In the genomic region with DNA sequence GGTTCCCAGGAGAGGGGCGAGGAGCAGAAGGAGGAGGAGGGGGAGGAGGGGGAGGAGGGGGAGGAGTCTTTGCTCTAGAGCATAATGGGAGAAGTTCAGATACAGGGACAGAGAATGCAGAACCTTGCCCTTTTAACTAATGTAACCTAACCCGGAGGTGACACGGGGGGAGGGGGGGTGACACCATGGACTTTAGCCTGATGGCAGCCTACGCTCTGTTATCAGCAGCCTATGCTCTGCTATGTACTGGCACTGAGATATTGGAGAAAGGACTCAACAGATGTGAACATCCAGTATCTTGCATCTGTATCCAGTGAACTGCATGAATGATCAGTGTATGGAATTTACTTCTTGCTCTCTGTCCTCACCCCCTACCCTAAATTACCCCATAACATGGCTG, we compare ENCODE assay signal across 17 mouse cellular contexts.
DNase-seq lines count a peak whose midpoint lies in the region; ATAC-seq and TF ChIP-seq lines count a peak whose summit lies in the region.
"Had no signal": no experiment of that assay in that cellular context is flagged by ENCODE, and none has a peak within 500 bp of the region (broad histone marks: within the 10 kb centered on the region; RNA-seq: fewer than 3 reads in every experiment).

No protein-coding gene starts in this region.

- no peaks in the 10 kb centered on the region for H3K36me3 ChIP-seq in heart, embryonic 13.5 days
- peaks cover 0 to 4% of the 10 kb centered on the region in 2 experiments; a peak in 1 of 4 replicates for H3K36me3 ChIP-seq in MEL (ENCODE audit: control insufficient read depth in 1 of 2, insufficient read depth in 2 of 2, low read length in 2 of 2)
- no peaks in the 10 kb centered on the region for H3K36me3 ChIP-seq in liver, embryonic 11.5 days (ENCODE audit: control insufficient read depth, insufficient read depth, low read length)
- H3K36me3 ChIP-seq: embryonic facial prominence, embryonic 10.5 days; hindbrain, embryonic 15.5 days; midbrain, embryonic 12.5 days; neural tube, embryonic 12.5 days had no signal

- no peaks in the 10 kb centered on the region for H3K27me3 ChIP-seq in heart, embryonic 13.5 days (replicated peaks)
- no peaks in the 10 kb centered on the region for H3K27me3 ChIP-seq in MEL (ENCODE audit: control insufficient read depth in 1 of 2, insufficient read depth in 2 of 2, low read length in 2 of 2)
- no peaks in the 10 kb centered on the region for H3K27me3 ChIP-seq in liver, embryonic 11.5 days (replicated peaks; ENCODE audit: control insufficient read depth, insufficient read depth, low read length)
- H3K27me3 ChIP-seq: hindbrain, embryonic 15.5 days; midbrain, embryonic 12.5 days; neural tube, embryonic 12.5 days; Patski had no signal

- H3K4me3 ChIP-seq in heart, embryonic 13.5 days: no peak overlapping the region
- no peak overlapping the region for H3K4me3 ChIP-seq in MEL (ENCODE audit: control insufficient read depth in 1 of 2, insufficient read depth in 1 of 2, low read depth in 2 of 2, low read length in 2 of 2)
- H3K4me3 ChIP-seq in liver, embryonic 11.5 days (ENCODE audit: low read depth, low read length): no peak overlapping the region
- H3K4me3 ChIP-seq: embryonic facial prominence, embryonic 10.5 days; hindbrain, embryonic 15.5 days; midbrain, embryonic 12.5 days; neural tube, embryonic 12.5 days had no signal

- TF ChIP-seq EP300 in MEL (IDR thresholded peaks at IDR 0.05; ENCODE audit: low read depth in 1 of 2, low read length in 2 of 2): peak; percentile 14 to 40; a peak in 1 of 4 replicates

- H3K4me2 ChIP-seq in heart, embryonic 13.5 days: peak overlapping the region; percentile 61
- peak overlapping the region; percentile 48 for H3K4me2 ChIP-seq in liver, embryonic 11.5 days
- H3K4me2 ChIP-seq: hindbrain, embryonic 15.5 days; midbrain, embryonic 12.5 days; neural tube, embryonic 12.5 days had no signal

- no peak for TF ChIP-seq RAD21 in MEL (IDR thresholded peaks at IDR 0.05; ENCODE audit: low read depth, low read length)

- 0 out of 2 replicates have a peak overlapping the region, but pooled peaks have one; percentile 76 for H3K27ac ChIP-seq in heart, embryonic 13.5 days (replicated peaks)
- no peak overlapping the region for H3K27ac ChIP-seq in MEL (ENCODE audit: control insufficient read depth, low read depth, low read length)
- peak overlapping the region; percentile 65 for H3K27ac ChIP-seq in liver, embryonic 11.5 days (ENCODE audit: low read depth, low read length)
- H3K27ac ChIP-seq: embryonic facial prominence, embryonic 10.5 days; hindbrain, embryonic 15.5 days; kidney, postnatal 0 days; midbrain, embryonic 12.5 days; neural tube, embryonic 12.5 days had no signal

- 11% methylated on average over 4 of the region's 4 CpGs for WGBS in heart, embryonic 13.5 days
- 26% methylated on average over 4 of the region's 4 CpGs for WGBS in liver, embryonic 11.5 days

- no peak for TF ChIP-seq POLR2A in MEL (IDR thresholded peaks at IDR 0.05; ENCODE audit: control insufficient read depth in 1 of 2, insufficient read depth in 1 of 2, low read depth in 1 of 2, low read length in 2 of 2, poor library complexity in 1 of 2)

- ATAC-seq in heart, embryonic 13.5 days (ENCODE audit: extremely low read depth, insufficient number of reproducible peaks, low FRiP score, low TSS enrichment): no peak
- peak; percentile 81 for ATAC-seq in liver, embryonic 11.5 days (replicated peaks; ENCODE audit: low FRiP score)
- ATAC-seq: Patski had no signal

- H3K9ac ChIP-seq in heart, embryonic 13.5 days: 0 out of 2 replicates have a peak overlapping the region, but pooled peaks have one; percentile 37
- H3K9ac ChIP-seq in MEL (ENCODE audit: control insufficient read depth, low read depth, low read length, poor library complexity, severe bottlenecking): no peak overlapping the region
- no peak overlapping the region for H3K9ac ChIP-seq in liver, embryonic 11.5 days (ENCODE audit: low read depth, low read length)
- H3K9ac ChIP-seq: hindbrain, embryonic 15.5 days; midbrain, embryonic 12.5 days; neural tube, embryonic 12.5 days had no signal

- no peak for TF ChIP-seq CTCF in MEL (IDR thresholded peaks at IDR 0.05 in 2 of 3, conservative IDR thresholded peaks at IDR 0.05 in 1 of 3; ENCODE audit: control insufficient read depth in 1 of 3, insufficient read depth in 1 of 3, low read depth in 2 of 3, low read length in 3 of 3, poor library complexity in 1 of 3, severe bottlenecking in 1 of 3)

- H3K79me2 ChIP-seq in MEL (ENCODE audit: control insufficient read depth, insufficient read depth, low read length, poor library complexity): no peaks in the 10 kb centered on the region

- intact Hi-C loops in heart, postnatal 25 days (cut with DNase I): loop anchor here (2.0 to 5.0 kb wide), 2 partner anchors 80 to 130 kb away; no protein-coding TSS in a partner anchor

- no peak for DNase-seq in heart, postnatal 25 days (ENCODE audit: low spot score)
- DNase-seq in MEL (ENCODE audit: low read depth, low spot score): peak; percentile 52
- DNase-seq in c-Kit-positive CD71-positive TER-119-negative erythroid progenitor cells, embryonic 14.5 days (ENCODE audit: low read depth): peak; percentile 21
- DNase-seq in liver, embryonic 11.5 days (ENCODE audit: low spot score): no peak
- DNase-seq in thymus, postnatal 14 days: no peak
- DNase-seq in embryo, embryonic 11 days: no peak
- no peak for DNase-seq in gastrocnemius, postnatal 4 days (ENCODE audit: low spot score in 2 of 2)
- DNase-seq: cerebellum, adult 9-10 months; layer of hippocampus, adult 9-11 months; lung, adult 2 months had no signal

- H3K4me1 ChIP-seq in heart, embryonic 13.5 days: peaks cover 19% of the 10 kb centered on the region
- peaks cover 3 to 6% of the 10 kb centered on the region in 2 experiments; a peak in 2 of 4 replicates for H3K4me1 ChIP-seq in MEL (ENCODE audit: control insufficient read depth in 1 of 2, insufficient read depth in 2 of 2, low read length in 2 of 2)
- peaks cover 7% of the 10 kb centered on the region for H3K4me1 ChIP-seq in liver, embryonic 11.5 days (replicated peaks; ENCODE audit: control insufficient read depth, insufficient read depth, low read length)
- H3K4me1 ChIP-seq: hindbrain, embryonic 15.5 days; midbrain, embryonic 12.5 days; neural tube, embryonic 12.5 days had no signal

- H3K9me3 ChIP-seq in heart, embryonic 13.5 days: no peaks in the 10 kb centered on the region
- no peaks in the 10 kb centered on the region for H3K9me3 ChIP-seq in MEL (replicated peaks; ENCODE audit: insufficient read depth, low read length)
- H3K9me3 ChIP-seq in liver, embryonic 11.5 days (ENCODE audit: control insufficient read depth, low read length): no peaks in the 10 kb centered on the region
- H3K9me3 ChIP-seq: embryonic facial prominence, embryonic 10.5 days; hindbrain, embryonic 15.5 days; midbrain, embryonic 12.5 days; neural tube, embryonic 12.5 days had no signal

TF ChIP-seq in MEL, 35 proteins besides CTCF, POLR2A, EP300 and RAD21:
- TF ChIP-seq USF1 (IDR thresholded peaks at IDR 0.05; ENCODE audit: low read depth, low read length) (no peak), TCF12 (IDR thresholded peaks at IDR 0.05; ENCODE audit: low read depth, low read length) (0 out of 2 replicates have a peak, but pooled peaks have one; percentile 12), GATA1 (IDR thresholded peaks at IDR 0.05; ENCODE audit: low read depth, low read length) (peak; percentile 60), MYB (IDR thresholded peaks at IDR 0.05; ENCODE audit: low read depth, low read length) (no peak), POLR2AphosphoS5 (IDR thresholded peaks at IDR 0.05; ENCODE audit: borderline replicate concordance, low read depth, low read length) (no peak), MAZ (IDR thresholded peaks at IDR 0.05; ENCODE audit: low read depth, low read length) (no peak), ETS1 (IDR thresholded peaks at IDR 0.05; ENCODE audit: low read depth, low read length) (peak; percentile 29; the same call in 1 of the 2 replicates)

Comparison
In these comparisons a context has a peak if more than half of its experiments do, and no peak if none do; other contexts are left out.
1. DNase-seq: peak in MEL (single experiment) and c-Kit-positive CD71-positive TER-119-negative erythroid progenitor cells, embryonic 14.5 days (single experiment); none in heart, postnatal 25 days (single experiment), liver, embryonic 11.5 days (single experiment), thymus, postnatal 14 days (single experiment), embryo, embryonic 11 days (single experiment) and gastrocnemius, postnatal 4 days (0 of 2).